Comparison of ENCODE assay signal across 8 mouse cellular contexts in the genomic region with DNA sequence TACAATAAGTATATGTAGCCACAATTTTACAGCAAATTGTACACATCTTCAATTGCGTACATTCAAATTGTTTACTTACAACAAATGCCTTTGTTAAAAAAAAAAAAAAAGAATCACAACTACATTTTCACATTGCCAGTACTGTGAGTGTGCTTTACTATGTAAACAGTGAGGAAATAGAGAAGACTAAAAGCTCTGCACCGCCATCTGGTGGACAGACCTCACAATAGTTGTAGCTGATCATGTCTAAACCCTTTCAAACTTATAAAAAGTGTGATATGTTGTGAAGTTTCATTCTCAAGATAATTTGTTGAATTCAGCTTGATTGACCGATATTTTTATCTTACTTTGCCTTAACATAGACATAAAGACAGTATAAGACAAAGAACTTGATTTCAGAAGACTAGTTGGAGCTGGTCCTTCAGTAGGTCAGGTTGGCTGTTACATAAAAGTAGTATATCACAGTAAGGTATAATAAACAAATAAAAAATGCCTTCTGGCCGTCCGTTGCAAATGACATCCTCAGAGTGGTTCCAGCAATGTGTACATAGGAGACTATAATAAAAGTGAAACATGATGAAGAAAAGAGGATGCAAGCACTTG. TPM values are rescaled to one million over a fixed set of nuclear protein-coding genes. Genes with fewer than 3 reads are reported as not detected.
DNase-seq lines count a peak whose midpoint lies in the region; ATAC-seq and TF ChIP-seq lines count a peak whose summit lies in the region.
"Had no signal": no experiment of that assay in that cellular context is flagged by ENCODE, and none has a peak within 500 bp of the region (broad histone marks: within the 10 kb centered on the region; RNA-seq: fewer than 3 reads in every experiment).

No protein-coding gene starts in this region.

- 0 out of 2 replicates have a peak, but pooled peaks have one; percentile 52 for ATAC-seq in lung, embryonic 16.5 days (ENCODE audit: low read depth)

- no peaks in the 10 kb centered on the region; the same call in 1 of the 2 replicates for H3K27me3 ChIP-seq in ES-Bruce4 (ENCODE audit: control insufficient read depth, insufficient read depth, low read length, poor library complexity, severe bottlenecking)
- no peaks in the 10 kb centered on the region for H3K27me3 ChIP-seq in lung, embryonic 16.5 days (ENCODE audit: control insufficient read depth, insufficient read depth, low read depth, low read length)

- peak; percentile 73 for DNase-seq in A20 (ENCODE audit: low read depth, low spot score)
- DNase-seq in cerebellum, adult 9-11 months, result peak; percentile 3
- peak; percentile 15 to 53 for DNase-seq in frontal cortex, postnatal 10 days (ENCODE audit: low spot score in 2 of 2)
- peak; percentile 43 to 65 for DNase-seq in kidney, postnatal 25 days
- peak; percentile 76 to 82 for DNase-seq in right cerebral cortex, adult 2 months (ENCODE audit: low spot score in 2 of 2)

- H3K9me3 ChIP-seq in ES-Bruce4 (replicated peaks; ENCODE audit: control insufficient read depth, insufficient read depth, low read length, poor library complexity, severe bottlenecking), result no peaks in the 10 kb centered on the region
- H3K9me3 ChIP-seq in lung, embryonic 16.5 days (ENCODE audit: control insufficient read depth, low read length), result no peaks in the 10 kb centered on the region

- no peak overlapping the region for H3K4me3 ChIP-seq in ES-Bruce4 (ENCODE audit: low read depth, low read length)
- no peak overlapping the region for H3K4me3 ChIP-seq in lung, embryonic 16.5 days (ENCODE audit: low read length)

- H3K4me1 ChIP-seq in ES-Bruce4 (ENCODE audit: control insufficient read depth, insufficient read depth, low read length), result no peaks in the 10 kb centered on the region
- no peaks in the 10 kb centered on the region for H3K4me1 ChIP-seq in lung, embryonic 16.5 days (replicated peaks; ENCODE audit: control insufficient read depth, insufficient read depth, low read length)

- H3K9ac ChIP-seq in ES-Bruce4 (ENCODE audit: low read depth, poor library complexity, severe bottlenecking), result no peak overlapping the region
- H3K9ac ChIP-seq in lung, embryonic 16.5 days (ENCODE audit: low read length), result no peak overlapping the region

- H3K27ac ChIP-seq in ES-Bruce4 (ENCODE audit: insufficient read depth, low read length), result no peak overlapping the region
- H3K27ac ChIP-seq in lung, embryonic 16.5 days (ENCODE audit: low read length), result no peak overlapping the region

- no peak overlapping the region for H3K4me2 ChIP-seq in lung, embryonic 16.5 days (ENCODE audit: low read depth, low read length)

- TF ChIP-seq CTCF in ES-Bruce4 (IDR thresholded peaks at IDR 0.05; ENCODE audit: low read depth, low read length), result peak; percentile 30

- WGBS in lung, embryonic 16.5 days, result 14% methylated on average over 5 of the region's 5 CpGs

- TF ChIP-seq EP300 in ES-Bruce4 (IDR thresholded peaks at IDR 0.05; ENCODE audit: insufficient read depth, low read depth, low read length), result no peak

- H3K36me3 ChIP-seq in ES-Bruce4 (ENCODE audit: control insufficient read depth, insufficient read depth, low read length, poor library complexity, severe bottlenecking), result no peaks in the 10 kb centered on the region
- H3K36me3 ChIP-seq in lung, embryonic 16.5 days (ENCODE audit: control insufficient read depth, insufficient read depth, low read length), result no peaks in the 10 kb centered on the region

- TF ChIP-seq POLR2A in ES-Bruce4 (IDR thresholded peaks at IDR 0.05; ENCODE audit: insufficient read depth, low read length), result no peak

RNA-seq across cellular contexts. Expression of a gene that starts 21.9 kb away (rescaled TPM):
- not detected in 2 replicates for polyA plus RNA-seq in ES-Bruce4 (2011; ENCODE audit: insufficient read depth, insufficient read length, low read depth, missing spikeins)
- not detected in 2 replicates for polyA plus RNA-seq in lung, embryonic 16.5 days (2015; fragmentation: Nextera tagmentation; extraction: Ambion mirVana)
- polyA plus RNA-seq: large intestine, adult 2 months had no signal

RNA-seq across cellular contexts. Expression of a gene that starts 22.2 kb away (rescaled TPM):
- polyA plus RNA-seq in ES-Bruce4 (2011; ENCODE audit: insufficient read depth, insufficient read length, low read depth, missing spikeins), result not detected in 2 replicates
- polyA plus RNA-seq in lung, embryonic 16.5 days (2015; fragmentation: Nextera tagmentation; extraction: Ambion mirVana), result not detected in 2 replicates
- polyA plus RNA-seq: large intestine, adult 2 months had no signal

RNA-seq across cellular contexts. Expression of a gene that starts 36.9 kb away (rescaled TPM):
- not detected in 2 replicates for polyA plus RNA-seq in ES-Bruce4 (2011; ENCODE audit: insufficient read depth, insufficient read length, low read depth, missing spikeins)
- not detected in 2 replicates for polyA plus RNA-seq in lung, embryonic 16.5 days (2015; fragmentation: Nextera tagmentation; extraction: Ambion mirVana)
- polyA plus RNA-seq: large intestine, adult 2 months had no signal

Comparison
In these comparisons a context has a peak if more than half of its experiments do, and no peak if none do; other contexts are left out.
1. DNase-seq: peak in every context shown above with its lines; median percentile 79 in right cerebral cortex, adult 2 months; 73 in A20; 54 in kidney, postnatal 25 days; 34 in frontal cortex, postnatal 10 days; 3 in cerebellum, adult 9-11 months.